Mouse (Mus musculus) hindbrain, embryonic 11.5 days (tissue): ENCODE data around the gene Tnfrsf13b. TPM values are rescaled to one million over a fixed set of nuclear protein-coding genes. Genes with fewer than 3 reads are reported as not detected.

ENCODE experiments used
- ATAC-seq: fragments of 200-750 bp; cut with Nextera tagmentation; 2 replicates; pipeline ENCODE4 v1.8.0; 2017; ENCODE audit warnings: mild to moderate bottlenecking, moderate TSS enrichment, moderate library complexity; ENCODE audit not compliant: low FRiP score
- DNase-seq: peaks from one replicate; pipeline ENCODE4 v3.0.0-alpha.2; 2015; ENCODE audit warnings: low spot score
- H3K27ac ChIP-seq: fragments of 300-500 bp; sonication (generic); 2 replicates; pipeline ENCODE4 v1.5.1; 2014; ENCODE audit warnings: mild to moderate bottlenecking, low read depth, low read length
- H3K27me3 ChIP-seq: fragments of 300-500 bp; sonication (generic); 2 replicates; pipeline ENCODE4 v1.6.1; 2014; ENCODE audit warnings: mild to moderate bottlenecking, low read length, moderate library complexity, mixed read lengths; ENCODE audit not compliant: control insufficient read depth, insufficient read depth
- H3K36me3 ChIP-seq: fragments of 300-500 bp; sonication (generic); 2 replicates; pipeline ENCODE4 v1.6.1; 2014; ENCODE audit warnings: mild to moderate bottlenecking, low read length, moderate library complexity, mixed read lengths; ENCODE audit not compliant: control insufficient read depth, insufficient read depth
- H3K4me1 ChIP-seq: fragments of 300-500 bp; sonication (generic); replicated peaks from 2 replicates; pipeline ENCODE4 v1.6.1; 2014; ENCODE audit warnings: low read length, mixed read lengths; ENCODE audit not compliant: control insufficient read depth, insufficient read depth
- H3K4me2 ChIP-seq: fragments of 300-500 bp; sonication (generic); replicated peaks from 2 replicates; pipeline ENCODE4 v1.6.1; 2014; ENCODE audit warnings: mild to moderate bottlenecking, low read depth, low read length
- H3K4me3 ChIP-seq: fragments of 300-500 bp; sonication (generic); 2 replicates; pipeline ENCODE4 v1.5.1; 2014; ENCODE audit warnings: low read depth, low read length
- H3K9ac ChIP-seq: fragments of 300-500 bp; sonication (generic); 2 replicates; pipeline ENCODE4 v1.6.1; 2014; ENCODE audit warnings: low read depth, low read length
- H3K9me3 ChIP-seq: fragments of 300-500 bp; sonication (generic); 2 replicates; pipeline ENCODE4 v1.6.1; 2016; ENCODE audit warnings: low read length; ENCODE audit not compliant: control insufficient read depth
- WGBS: fragments of 180-500 bp; shearing (Covaris S2); extraction: QIAGEN DNeasy Blood & Tissue Kit; methylation state at CpG from one replicate; pipeline ENCODE4 v1.1.7; 2014; 5-methylcytosine and 5-hydroxymethylcytosine counted together
- polyA plus RNA-seq: library from polyadenylated mRNA; unstranded; fragments of >200 nt; fragmentation: Nextera tagmentation; extraction: Ambion mirVana; gene quantifications from 2 replicates; pipeline ENCODE4 v1.2.1, GENCODE M21; 2014

Gene Tnfrsf13b
- 1.1 and 1.2 TPM in 2 replicates for polyA plus RNA-seq

GRCm38 (mm10) chr11:61126606-61127355, at the start of gene Tnfrsf13b:
Tnfrsf13b (plus strand) TSS chr11:61126755.
- Histone ChIP-seq H3K4me3 (no peak within 1 kb of the TSS), H3K27me3 (no peaks in the 10 kb centered on the region), H3K27ac (no peak within 1 kb of the TSS), H3K4me2 (no peak within 1 kb of the TSS), H3K36me3 (no peaks in the 10 kb centered on the region), H3K9ac (no peak within 1 kb of the TSS), H3K4me1 (no peaks in the 10 kb centered on the region), H3K9me3 (no peaks in the 10 kb centered on the region)
- DNase-seq (no peak), ATAC-seq (no peak)
- 90% methylated on average over 23 of the region's 23 CpGs for WGBS

GRCm38 (mm10) chr11:61081624-61082023, 44.9 kb upstream of the Tnfrsf13b start:
- ATAC-seq (no peak), DNase-seq (no peak)
- H3K9me3 ChIP-seq, result no peaks in the 10 kb centered on the region
- no peaks in the 10 kb centered on the region for H3K4me1 ChIP-seq
- no peak overlapping the region for H3K4me3 ChIP-seq
- no peak overlapping the region for H3K4me2 ChIP-seq
- no peaks in the 10 kb centered on the region for H3K27me3 ChIP-seq
- no peak overlapping the region for H3K27ac ChIP-seq
- no peaks in the 10 kb centered on the region for H3K36me3 ChIP-seq
- H3K9ac ChIP-seq, result no peak overlapping the region
- WGBS, result 88% methylated on average over 2 of the region's 2 CpGs

GRCm38 (mm10) chr11:61090195-61090594, 36.4 kb upstream of the Tnfrsf13b start:
- DNase-seq (no peak), ATAC-seq (no peak)
- Histone ChIP-seq H3K4me1 (no peaks in the 10 kb centered on the region), H3K36me3 (no peaks in the 10 kb centered on the region), H3K4me2 (no peak overlapping the region), H3K9ac (no peak overlapping the region), H3K27ac (no peak overlapping the region), H3K9me3 (no peaks in the 10 kb centered on the region), H3K27me3 (no peaks in the 10 kb centered on the region), H3K4me3 (no peak overlapping the region)
- 81% methylated on average over 7 of the region's 7 CpGs for WGBS

GRCm38 (mm10) chr11:61091192-61091591, 35.4 kb upstream of the Tnfrsf13b start:
- DNase-seq, result no peak
- Histone ChIP-seq H3K27ac (no peak overlapping the region), H3K27me3 (no peaks in the 10 kb centered on the region), H3K4me1 (no peaks in the 10 kb centered on the region), H3K9ac (no peak overlapping the region), H3K4me2 (no peak overlapping the region), H3K36me3 (no peaks in the 10 kb centered on the region), H3K4me3 (no peak overlapping the region), H3K9me3 (no peaks in the 10 kb centered on the region)
- WGBS, result 64% methylated on average over 3 of the region's 3 CpGs
- ATAC-seq, result no peak

GRCm38 (mm10) chr11:61091642-61092262, 34.8 kb upstream of the Tnfrsf13b start:
- Histone ChIP-seq H3K27ac (no peak overlapping the region), H3K4me3 (no peak overlapping the region), H3K4me1 (no peaks in the 10 kb centered on the region), H3K9ac (no peak overlapping the region), H3K27me3 (no peaks in the 10 kb centered on the region), H3K9me3 (no peaks in the 10 kb centered on the region), H3K4me2 (no peak overlapping the region), H3K36me3 (no peaks in the 10 kb centered on the region)
- ATAC-seq, result no peak
- WGBS, result 21% methylated on average over 7 of the region's 7 CpGs
- DNase-seq, result peak; percentile 82

GRCm38 (mm10) chr11:61098046-61098445, 28.5 kb upstream of the Tnfrsf13b start:
- Histone ChIP-seq H3K4me3 (no peak overlapping the region), H3K4me2 (no peak overlapping the region), H3K4me1 (no peaks in the 10 kb centered on the region), H3K9me3 (no peaks in the 10 kb centered on the region), H3K27ac (no peak overlapping the region), H3K9ac (no peak overlapping the region), H3K27me3 (no peaks in the 10 kb centered on the region), H3K36me3 (no peaks in the 10 kb centered on the region)
- DNase-seq (no peak), ATAC-seq (no peak)
- 52% methylated on average over 1 of the region's 1 CpGs for WGBS

GRCm38 (mm10) chr11:61102397-61103339, 23.9 kb upstream of the Tnfrsf13b start:
- Histone ChIP-seq H3K9ac (no peak overlapping the region), H3K9me3 (no peaks in the 10 kb centered on the region), H3K27ac (no peak overlapping the region), H3K27me3 (no peaks in the 10 kb centered on the region), H3K36me3 (no peaks in the 10 kb centered on the region), H3K4me2 (no peak overlapping the region), H3K4me1 (no peaks in the 10 kb centered on the region), H3K4me3 (no peak overlapping the region)
- ATAC-seq (no peak), DNase-seq (no peak)
- WGBS, result 58% methylated on average over 12 of the region's 13 CpGs

- ATAC-seq (peak; percentile 84), DNase-seq (peak; percentile 96)
- Histone ChIP-seq H3K9ac (no peak overlapping the region), H3K36me3 (no peaks in the 10 kb centered on the region), H3K9me3 (no peaks in the 10 kb centered on the region), H3K27ac (no peak overlapping the region), H3K4me2 (no peak overlapping the region), H3K4me3 (no peak overlapping the region), H3K27me3 (no peaks in the 10 kb centered on the region), H3K4me1 (no peaks in the 10 kb centered on the region)
- WGBS, result 18% methylated on average over 20 of the region's 20 CpGs
These were observed 22.2 kb upstream of the Tnfrsf13b start for GRCm38 (mm10) chr11:61104241-61104901.
